Mouse (Mus musculus) right cerebral cortex, adult 18-20 months (tissue): ENCODE data around the gene Prmt9.

Experiments used
- DNase-seq: peaks from one replicate; pipeline ENCODE4 v3.0.0; 2022; ENCODE audit warnings: mixed read lengths

Gene Prmt9

DNA sequence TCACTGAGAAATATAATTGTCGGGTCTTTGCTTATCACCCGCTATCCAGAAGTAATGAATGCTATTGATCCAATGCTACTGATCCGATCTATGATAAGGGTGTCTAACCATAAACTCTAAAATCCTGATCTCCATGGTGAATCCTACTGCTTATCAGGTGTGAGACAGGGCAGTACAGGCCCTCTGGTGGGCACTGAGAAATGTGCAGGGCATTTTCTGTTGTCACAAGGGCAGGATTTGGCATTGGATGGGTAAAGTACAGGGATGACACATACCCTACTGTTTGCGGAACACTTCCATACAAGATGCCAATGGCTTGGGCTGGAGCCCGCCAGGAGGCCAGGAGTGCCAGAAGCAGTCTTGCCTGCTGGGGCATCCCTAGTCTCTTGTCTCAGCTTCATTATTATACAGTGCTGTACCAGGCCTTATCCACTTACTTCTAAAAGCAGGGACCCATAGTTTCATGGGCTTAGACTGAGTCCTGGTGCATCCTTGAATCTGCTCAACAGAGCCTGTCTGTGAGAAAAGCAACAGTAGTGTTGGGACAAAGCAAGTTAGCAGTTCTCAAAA lies 14.1 kb upstream of the Prmt9 start:
- peak; percentile 41 for DNase-seq

DNA sequence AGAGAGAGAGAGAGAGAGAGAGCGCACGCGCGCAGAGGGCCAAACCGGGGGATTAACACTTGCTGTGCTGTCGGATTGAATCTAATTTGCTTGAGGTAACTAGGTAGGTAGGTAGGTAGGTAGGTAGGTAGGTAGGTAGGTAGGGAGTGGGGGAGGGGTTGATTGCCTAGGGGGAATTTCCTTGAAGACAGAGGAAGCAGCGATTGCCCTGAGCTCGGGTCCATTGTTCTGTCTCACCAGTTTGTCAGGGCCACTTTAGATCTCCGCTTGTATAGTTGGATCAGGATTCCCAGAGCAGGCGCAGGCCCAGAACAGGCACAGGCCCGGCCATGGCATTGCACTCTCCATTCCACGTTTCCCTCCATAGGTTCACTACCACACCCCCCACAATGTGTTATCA lies 12.4 kb upstream of the Prmt9 start:
- DNase-seq = no peak

DNA sequence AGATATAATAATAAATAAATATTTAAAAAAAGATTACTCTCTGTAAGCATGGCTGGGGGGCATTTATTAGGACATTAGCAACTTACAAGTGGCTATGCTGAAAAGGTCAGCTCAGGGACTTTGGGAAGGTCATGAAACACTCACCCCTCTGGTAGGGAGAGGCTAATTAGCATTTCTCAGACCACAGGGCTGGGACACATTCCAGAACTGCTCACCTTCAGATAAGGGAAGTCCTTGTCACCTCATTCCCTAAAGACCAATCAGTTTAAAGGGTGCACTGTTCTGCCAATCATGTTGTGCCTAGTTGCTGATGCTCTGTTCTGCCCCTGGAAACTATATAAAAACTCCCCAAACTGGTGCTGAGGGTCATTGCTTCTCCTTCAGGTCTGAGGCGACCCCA lies 10.9 kb upstream of the Prmt9 start:
- DNase-seq = no peak

DNA sequence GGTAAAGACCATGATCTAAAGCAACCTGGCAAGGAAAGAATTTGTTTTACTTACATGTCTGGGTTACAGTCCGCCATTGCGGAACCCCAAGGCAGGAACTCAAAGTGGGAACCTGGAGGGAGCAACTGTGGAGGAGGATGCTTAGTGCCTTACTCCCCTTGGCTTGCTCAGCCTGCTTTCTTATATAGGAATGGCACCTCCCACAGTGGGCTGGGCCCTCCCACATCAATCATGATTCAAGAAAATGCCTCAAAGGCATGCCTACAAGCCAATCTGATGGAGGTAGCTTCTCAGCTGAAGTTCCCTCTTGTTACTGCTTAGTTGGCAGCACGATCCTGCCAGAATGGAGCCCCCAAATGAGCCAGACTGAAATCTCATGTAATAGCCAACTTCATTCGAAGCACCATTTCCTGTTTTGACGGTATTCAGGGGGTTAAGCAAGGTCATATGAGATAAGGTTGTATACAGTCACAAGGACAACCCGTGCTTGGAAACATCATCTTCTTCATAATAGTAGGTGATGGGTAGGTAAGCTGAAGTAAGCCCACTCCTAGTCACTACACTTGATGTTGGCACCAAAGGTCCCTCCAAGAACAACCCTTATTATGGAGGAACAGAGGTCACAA lies 5.9 kb upstream of the Prmt9 start:
- DNase-seq = no peak

DNA sequence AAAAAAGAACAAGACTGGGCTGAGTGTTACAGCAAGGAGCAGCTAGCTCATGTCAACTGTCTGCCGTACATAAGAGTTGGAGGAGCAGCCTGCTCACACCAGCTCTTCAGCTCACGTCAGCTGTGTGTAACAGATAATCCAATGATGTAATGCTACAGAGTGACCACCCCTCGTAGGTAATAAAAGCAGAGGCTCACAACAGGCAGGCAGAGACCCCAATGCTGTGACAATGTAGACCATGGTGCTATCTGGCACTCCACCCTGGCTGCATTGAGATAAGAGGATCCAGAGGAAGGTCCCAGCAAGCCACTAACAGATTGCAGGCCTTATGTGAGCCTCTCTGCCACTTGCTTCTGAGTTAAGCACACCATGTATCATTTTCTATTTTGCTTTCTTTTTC lies 4.8 kb upstream of the Prmt9 start:
- DNase-seq = no peak

DNA sequence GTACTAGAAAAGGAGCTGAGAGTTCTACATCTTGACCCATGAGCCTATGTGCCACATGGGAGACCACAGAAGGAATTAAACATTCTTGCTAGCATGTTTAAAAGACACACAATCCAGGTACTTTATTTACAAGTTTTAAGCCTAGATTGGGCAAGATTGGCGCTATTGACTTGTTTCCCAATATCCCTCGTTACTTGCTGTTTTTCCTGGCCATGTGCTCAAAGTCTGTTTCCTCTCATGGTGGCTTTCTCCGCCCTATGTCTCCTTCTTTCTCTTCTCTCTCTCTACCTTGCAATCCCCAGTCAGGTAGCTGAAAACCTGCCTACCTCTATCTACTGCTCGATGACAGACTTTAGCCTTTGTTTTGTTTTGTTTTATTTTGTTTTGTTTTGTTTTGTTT lies 3.6 kb upstream of the Prmt9 start:
- no peak for DNase-seq

DNA sequence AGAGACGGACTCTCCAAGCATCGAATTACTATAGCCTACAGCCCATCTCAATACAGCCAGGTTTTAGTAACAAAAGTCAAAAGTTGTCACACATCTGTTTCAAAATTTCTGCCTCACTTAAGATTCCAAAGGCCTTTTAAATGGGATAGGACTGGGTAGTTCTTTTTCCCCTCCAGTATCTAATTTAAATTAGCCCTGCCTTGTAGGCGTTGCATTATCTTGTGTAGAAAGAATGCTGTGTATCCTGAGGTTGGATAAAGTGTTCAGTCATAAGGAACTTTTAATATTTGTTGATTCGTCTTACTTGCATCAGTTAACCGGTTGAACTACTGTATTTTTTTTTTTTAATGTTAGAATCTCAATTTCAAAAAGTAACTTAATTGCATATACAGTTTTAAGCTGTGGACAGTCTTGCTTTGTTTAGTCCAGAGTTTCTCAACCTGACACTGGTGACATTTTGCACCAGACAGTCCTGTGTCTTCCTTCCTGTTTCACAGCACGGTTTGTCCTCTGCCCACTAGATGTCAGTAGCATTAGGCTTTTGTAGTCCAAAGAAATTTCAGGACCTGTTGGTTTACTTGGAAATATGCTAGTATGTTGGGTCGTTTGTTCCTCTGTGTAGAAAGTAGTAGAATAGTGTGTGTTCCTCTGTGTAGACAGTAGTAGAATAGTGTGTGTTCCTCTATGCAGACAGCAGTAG lies 834 bp downstream of the Prmt9 start:
- DNase-seq = no peak

DNA sequence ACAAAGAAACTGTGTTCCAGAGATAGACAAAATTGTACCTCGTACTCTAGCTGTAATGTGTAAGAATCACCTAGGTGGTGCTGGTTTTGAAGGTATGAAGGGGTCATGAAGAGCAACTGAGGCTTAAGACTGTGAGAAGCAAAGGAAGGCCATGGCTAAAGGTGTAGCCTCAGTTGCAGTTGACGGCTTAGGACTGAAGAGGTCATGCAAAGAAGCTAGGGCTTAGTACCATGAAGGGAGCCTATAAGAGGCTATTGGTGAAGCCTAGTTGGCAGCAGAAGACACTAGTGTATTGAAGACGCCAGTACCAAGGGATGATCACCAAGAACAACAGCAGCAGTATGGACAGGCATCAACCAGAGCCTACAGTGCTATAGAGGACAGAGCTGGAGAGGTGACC lies 3.3 kb downstream of the Prmt9 start:
- no peak for DNase-seq

DNA sequence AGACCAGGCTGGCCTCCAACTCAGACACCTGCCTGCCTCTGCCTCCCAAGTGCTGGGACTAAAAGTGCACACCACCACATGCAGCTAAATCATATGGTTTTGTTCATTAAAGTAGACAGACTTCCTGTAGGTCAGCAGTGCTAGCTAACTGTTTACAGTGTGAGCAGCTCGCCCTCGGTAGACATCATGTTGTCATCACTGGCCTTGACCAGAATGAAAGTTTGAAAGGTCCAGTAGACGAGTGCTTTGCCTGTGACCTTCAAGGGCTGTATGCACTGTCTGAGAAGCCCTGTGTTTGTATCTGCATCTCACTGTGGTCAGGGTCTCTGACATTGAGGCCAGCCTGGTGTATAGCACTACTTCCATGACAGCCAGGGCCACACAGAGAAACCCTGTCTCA lies 12.2 kb downstream of the Prmt9 start:
- no peak for DNase-seq

DNA sequence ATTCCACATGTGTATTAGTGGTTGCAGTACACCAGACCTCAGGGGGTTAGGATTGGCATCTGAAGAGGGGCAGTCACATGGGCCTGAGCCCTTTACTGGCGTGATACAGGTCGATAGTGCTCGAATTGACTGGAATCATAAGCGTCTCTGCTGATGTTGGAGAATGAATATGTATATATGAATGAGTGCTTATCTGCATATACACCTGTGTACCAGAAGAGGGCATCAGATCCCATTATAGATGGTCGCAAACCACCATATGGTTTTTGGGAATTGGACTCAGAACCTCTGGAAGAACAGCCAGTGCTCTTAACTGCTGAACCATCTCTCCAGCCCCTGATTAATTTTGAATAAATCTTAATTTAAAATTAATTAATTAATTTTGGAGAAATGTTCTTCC lies 25.0 kb downstream of the Prmt9 start:
- no peak for DNase-seq

DNA sequence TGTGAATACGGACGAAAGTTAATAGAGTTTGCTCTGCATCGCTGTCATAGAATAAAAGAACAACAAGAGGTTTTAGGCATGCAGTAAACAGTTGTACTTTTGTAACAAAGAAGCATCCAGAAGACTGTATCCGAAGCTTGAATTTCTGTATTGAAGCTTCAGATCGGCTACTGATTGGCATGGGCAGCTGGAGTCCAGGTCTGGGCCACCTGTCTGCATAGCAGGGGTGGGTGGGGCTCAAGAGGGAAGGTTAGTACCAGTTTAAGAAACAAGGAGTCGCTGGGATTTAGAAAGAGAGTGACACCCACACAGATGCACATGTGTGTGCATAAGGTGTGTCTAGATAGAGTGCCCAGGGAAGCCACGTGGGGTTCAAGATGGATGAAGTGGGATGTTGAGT lies 28.5 kb downstream of the Prmt9 start:
- no peak for DNase-seq

DNA sequence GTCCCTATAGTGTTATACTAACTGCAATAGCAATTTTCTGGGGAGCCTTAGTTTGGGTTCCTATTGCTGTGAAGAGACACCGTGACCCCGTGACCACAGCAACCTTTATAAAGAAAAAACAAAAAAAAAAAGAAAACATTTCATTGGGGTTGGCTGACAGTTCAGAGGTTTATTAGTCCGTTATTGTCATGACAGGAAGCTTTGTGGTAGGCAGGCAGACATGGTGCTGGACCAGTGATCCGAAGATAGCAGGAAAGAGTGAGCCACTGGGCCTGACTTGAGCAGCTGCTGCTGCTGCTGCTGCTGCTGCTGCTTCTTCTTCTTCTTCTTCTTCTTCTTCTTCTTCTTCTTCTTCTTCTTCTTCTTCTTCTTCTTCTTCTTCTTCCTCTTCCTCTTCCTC lies 35.0 kb downstream of the Prmt9 start:
- no peak for DNase-seq

DNA sequence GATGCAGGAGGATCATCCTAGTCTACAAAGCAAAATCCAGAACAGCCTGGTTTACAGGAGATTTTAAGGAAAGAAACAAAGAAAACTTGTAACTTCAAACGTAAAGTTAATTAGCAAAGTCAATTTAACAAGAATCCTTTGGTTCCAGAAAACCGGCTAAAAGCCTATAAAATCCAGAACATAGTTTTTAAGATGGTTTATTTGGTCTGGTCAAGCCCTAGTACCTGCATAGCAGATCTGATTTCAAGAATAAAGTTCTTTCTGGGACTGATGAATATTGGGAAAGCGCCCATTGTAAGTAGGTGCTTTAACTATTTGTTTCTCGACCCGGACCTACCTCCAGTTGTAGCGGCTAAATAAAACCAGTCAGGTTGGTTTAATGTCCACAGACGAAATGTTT lies 60.4 kb downstream of the Prmt9 start:
- DNase-seq = no peak

DNA sequence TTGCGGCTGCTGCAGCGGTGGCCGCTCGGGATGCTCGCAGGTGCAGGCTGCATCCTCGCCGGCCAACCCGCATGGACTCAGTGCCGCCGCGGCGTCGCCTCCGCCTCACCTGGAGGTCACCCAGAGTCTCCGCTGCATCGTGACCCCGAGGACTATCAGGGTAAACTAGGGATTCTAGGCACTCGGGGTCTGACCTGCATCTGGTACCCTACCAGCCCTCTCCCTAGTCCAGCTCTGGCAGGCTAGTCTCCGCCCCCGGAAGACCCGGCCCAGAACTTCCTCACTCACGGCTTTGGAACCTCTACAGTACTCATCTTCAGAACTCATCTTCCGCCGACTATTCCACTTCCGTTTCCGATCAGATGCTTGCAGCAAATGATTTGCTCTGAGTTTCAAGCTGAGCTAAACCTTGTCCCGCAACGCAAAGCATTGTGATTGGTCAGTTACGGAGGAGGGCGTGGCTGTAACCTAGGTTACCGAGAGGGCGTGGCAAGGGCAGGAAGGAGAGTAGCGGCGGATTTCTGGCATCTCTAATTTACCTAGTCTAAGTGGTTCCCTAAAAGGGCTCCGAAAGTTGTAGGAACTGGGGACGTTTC lies 61.3 kb downstream of the Prmt9 start, which contains the start of gene Tmem184c:
Gene Tmem184c (minus strand): TSS at position 325 of the 596 bp plus-strand sequence.
- peak; percentile 99 for DNase-seq

DNA sequence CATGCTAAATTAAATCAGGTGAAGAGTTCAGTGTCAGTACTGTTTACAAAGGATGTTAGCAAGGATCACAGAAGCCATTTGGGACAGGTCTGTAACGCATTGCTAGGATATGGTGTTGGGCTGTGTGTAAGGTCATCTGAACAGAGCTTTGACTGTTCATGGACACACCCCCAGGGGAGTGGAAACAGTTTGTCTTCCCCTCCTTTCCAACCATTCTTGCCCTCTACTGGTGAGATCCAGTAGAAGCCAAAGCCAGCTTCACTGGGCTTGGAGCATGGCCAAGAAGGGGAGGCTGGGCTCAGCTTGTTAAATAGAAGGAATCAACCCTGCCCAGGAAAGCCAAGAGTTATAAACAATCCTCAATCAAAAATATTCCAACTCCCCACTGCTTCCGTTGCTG lies 68.7 kb downstream of the Prmt9 start:
- DNase-seq = peak; percentile 6

DNA sequence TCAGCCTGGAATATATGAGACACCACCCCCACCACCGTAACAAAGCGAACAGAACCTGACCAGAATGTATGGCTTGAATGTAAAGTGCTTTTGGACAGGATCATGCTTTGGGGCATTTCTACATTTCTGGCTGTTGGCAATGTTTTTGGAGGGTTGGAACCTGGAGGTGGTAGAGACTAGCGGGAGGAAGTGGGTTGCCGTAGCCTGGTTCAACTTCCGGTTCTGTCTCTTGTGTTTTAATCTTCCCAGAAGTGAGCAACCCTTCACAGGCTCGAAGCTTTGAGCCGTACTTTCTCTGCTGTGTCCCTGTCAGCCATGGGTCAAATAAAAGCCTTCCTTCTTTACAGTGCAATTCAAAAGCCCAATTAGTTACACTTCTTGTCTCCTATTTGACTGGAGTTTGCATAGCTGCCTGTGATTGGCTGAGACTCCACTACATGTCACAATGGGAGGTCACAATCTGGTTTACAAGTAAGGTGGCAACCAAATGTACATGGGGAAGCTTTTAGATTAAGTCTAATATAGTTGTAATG lies 74.5 kb downstream of the Prmt9 start:
- DNase-seq = no peak

DNA sequence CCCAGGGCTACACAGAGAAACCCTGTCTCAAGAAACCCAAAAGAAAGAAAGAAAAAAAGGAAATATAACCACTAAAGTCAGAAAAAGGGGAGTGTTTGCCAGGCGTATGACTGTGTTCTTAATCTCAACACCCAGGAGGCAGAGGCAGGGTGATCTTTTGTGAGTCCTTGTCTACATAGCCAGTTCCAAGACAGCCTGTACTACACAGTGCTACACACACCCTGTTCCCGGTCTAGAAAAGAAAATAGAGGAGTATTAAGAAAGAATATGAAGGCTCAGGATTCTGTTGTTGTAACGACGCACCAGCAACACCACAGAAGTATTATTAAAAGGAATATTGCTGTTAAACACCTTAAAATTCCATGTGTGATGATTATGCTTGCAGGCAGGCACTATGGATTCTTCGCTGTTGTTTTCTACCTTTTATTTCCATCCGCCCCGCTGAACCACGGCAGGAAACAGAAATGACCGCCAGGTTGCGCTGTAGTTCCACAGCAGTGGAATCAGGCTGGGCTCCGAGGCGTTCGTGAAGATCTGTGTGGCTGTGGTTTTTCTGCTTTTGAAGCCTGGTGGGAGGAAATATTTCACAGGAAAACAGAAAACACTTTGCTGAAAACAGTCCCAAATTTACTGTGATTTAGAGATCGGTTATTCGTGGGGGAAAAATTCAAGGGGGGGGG lies 80.8 kb downstream of the Prmt9 start:
- DNase-seq = peak; percentile 75

DNA sequence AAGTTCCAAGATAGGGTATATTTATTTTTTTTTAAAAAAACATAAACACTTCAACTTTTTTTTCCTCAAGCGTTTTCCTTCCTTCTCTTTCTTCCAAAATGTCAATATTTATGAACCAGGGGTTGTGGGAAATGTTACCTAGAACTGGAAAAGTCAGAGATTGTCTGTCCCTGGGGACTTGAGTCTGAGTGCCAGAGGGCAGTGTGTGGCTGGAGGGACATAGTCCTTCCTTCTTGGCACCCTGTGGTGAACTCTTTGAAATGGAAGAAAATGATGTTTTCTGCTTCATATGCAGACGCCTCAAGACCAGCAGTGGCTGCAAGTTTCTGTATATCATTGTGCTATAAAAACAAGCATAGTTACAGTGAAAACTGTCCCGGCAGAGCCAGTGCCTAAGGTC lies 81.5 kb downstream of the Prmt9 start:
- no peak for DNase-seq
